Mouse (Mus musculus) spleen, postnatal 14 days (tissue): ENCODE data around the gene 1700037H04Rik.

ENCODE experiments used
- DNase-seq, 2 experiments: peaks; one replicate each; pipeline ENCODE4 v3.0.0; 2021 to 2022; ENCODE audit warnings: low spot score in 2 of 2

1700037H04Rik gene

GRCm38 (mm10) chr2:131159938-131160581 lies at the start of gene 1700037H04Rik:
Gene 1700037H04Rik (minus strand): TSS chr2:131160081.
- DNase-seq = peak; percentile 92

DNA sequence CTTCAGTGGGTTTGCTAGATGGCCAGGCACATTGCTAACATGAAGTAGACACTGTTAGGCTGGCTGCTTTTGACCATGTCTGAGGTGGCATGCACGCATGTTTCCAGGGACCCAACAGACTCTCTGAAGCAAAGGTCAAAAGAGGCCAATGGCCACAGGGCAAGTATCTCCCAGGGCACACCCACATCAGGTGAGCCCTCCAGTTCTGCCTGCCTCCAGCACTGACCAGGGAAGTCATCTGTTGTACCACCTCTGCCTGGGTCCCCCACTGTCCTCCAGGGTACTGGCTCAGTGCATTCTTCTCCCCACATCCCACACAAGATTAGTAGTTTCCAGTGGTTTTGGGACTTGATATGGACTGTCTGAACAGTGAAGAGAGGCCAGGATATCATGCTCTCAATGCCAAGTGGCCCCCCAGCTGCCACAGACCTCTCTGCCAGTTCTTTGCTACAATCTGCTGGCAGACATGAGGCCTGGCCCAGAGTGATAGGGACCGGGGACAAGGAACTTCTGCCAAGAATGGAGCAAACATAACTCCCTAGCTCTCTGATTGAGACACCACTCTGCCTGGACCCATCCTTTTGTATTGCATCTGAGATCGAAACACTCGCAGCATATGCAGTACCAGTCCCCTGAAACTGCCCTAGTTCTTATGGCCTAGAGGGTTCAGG lies 49.4 kb upstream of the 1700037H04Rik start:
- no peak for DNase-seq

GRCm38 (mm10) chr2:131208356-131208755 lies 48.5 kb upstream of the 1700037H04Rik start:
- DNase-seq = no peak

DNA sequence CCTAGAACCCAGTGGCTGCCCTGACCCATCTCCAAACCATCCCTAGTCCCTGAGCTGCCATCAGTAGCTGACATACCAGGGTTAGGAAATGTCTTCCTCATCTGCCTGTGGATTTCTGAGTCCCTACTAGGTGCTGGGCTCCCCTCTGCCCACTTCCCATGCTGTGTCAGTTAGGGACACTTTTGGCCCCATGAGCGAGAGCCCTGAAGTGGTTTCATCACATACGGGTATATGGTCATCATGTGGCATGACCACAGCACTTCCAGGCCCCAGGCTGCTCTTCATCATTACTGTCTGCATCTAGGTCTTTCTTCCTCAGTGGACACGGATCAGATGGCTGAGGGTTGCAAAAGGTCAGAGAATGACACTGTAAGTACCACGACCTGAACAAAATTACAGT lies 46.9 kb upstream of the 1700037H04Rik start, which contains the start of gene Ap5s1:
Gene Ap5s1 (plus strand): TSS at position 301 of the 400 bp plus-strand sequence.
- DNase-seq = no peak

GRCm38 (mm10) chr2:131205521-131206182 lies 45.8 kb upstream of the 1700037H04Rik start:
- no peak for DNase-seq

GRCm38 (mm10) chr2:131204410-131204981 lies 44.6 kb upstream of the 1700037H04Rik start:
- DNase-seq = peak in 1 of 2 experiments; percentile 44

GRCm38 (mm10) chr2:131203816-131204409 lies 44.0 kb upstream of the 1700037H04Rik start:
- no peak for DNase-seq

- no peak for DNase-seq
Observed at GRCm38 (mm10) chr2:131201262-131201661, 41.4 kb upstream of the 1700037H04Rik start.

- no peak for DNase-seq
Observed at GRCm38 (mm10) chr2:131200710-131201109, 40.8 kb upstream of the 1700037H04Rik start.

- no peak for DNase-seq
Observed at GRCm38 (mm10) chr2:131196606-131197316, 36.9 kb upstream of the 1700037H04Rik start.

- DNase-seq = no peak
Observed at GRCm38 (mm10) chr2:131191005-131191390, 31.1 kb upstream of the 1700037H04Rik start.

GRCm38 (mm10) chr2:131190344-131191004 lies 30.6 kb upstream of the 1700037H04Rik start:
- no peak for DNase-seq

DNA sequence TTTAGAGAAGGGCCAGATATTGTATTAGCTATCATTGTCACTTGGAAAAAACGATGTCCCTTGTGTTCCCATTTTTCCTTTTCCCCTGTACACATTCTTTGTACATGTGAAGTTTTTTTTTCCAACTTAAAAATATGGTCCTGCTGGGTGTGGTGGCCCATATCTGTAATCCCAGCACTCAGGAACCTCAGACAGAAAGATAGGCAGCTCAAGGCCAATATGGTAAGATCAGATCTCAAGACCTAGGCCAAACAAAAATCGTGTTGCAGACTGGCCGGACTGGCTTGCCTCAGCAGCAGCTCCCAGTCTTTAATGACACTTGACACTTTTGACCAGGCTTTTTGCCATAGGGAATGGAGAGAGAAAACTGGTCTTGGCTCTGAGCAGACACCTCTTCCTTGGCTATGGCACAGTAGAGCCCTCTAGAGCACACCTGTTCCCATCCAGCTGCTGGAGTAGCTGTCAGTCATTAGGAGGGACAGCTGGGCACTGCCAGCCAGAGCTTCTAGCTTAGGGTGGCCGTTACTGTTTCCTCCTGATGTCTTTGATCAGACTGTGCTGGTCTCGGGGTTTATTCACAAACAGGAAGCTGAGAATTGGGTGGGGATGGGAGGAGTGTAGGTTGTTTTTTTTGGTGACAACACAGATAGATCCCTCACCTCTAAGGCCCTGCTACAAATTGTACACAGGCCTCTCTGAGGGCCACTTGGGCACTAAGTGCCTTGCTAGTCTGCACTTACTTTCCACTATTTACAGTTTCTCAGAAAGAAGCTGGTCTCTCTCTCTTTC lies 29.8 kb upstream of the 1700037H04Rik start:
- DNase-seq = no peak

- DNase-seq = no peak
Observed at GRCm38 (mm10) chr2:131188311-131188710, 28.4 kb upstream of the 1700037H04Rik start.

DNA sequence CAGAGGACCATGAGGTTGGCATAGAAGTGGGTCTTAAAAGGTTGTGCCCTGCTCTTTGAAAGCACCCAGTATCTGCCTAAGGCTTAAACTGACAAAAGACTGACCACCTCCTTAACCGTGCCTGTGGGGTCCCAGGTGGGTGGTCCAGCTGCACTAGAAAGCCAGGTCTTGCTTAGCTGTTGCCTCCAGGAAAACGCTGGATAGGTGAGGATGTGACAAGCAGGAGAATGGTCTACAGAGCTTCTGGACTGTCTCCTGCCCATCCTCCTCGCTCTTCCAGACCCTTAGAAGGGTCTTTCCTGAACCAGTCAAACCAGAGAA lies 27.7 kb upstream of the 1700037H04Rik start:
- no peak for DNase-seq

- DNase-seq = peak; percentile 87 to 88
Observed at GRCm38 (mm10) chr2:131186771-131187601, 27.1 kb upstream of the 1700037H04Rik start, which contains the start of the genes Cdc25b and Spef1. Gene Cdc25b (plus strand): TSS chr2:131186949. Gene Spef1 (minus strand): TSS chr2:131187282.

- DNase-seq = no peak
Observed at GRCm38 (mm10) chr2:131186343-131186742, 26.5 kb upstream of the 1700037H04Rik start.

DNA sequence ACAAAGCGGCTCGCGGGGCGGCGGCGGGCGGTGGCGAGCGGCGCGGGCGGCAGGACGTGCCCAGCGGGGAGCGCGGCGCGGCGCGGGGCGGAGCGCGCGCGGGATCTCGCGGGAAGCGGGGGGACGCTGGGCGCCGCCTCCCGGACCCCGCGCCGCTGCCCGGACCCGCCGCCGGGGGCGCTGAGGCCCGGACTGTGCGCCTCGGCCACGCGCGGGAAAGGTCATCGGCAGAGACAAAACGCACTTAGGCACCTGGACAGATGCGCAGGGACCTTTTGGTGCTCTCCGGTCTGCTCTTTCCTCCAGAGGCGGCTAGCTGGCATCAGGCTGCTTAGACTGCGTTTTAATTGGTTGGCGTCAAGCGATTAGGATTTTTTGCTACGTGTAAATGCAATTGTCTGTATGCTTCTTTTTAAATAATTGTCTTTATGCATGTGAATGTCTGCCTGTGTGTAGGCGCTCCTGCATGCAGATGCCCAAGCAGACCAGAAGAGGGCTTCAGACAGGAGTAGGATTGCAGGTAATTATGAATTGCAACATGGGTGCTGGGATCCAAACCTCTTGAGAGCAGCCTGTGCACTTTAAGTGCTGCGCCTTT lies 20.2 kb upstream of the 1700037H04Rik start, which contains the start of gene Cenpb:
Gene Cenpb (minus strand): TSS at position 78 of the 598 bp plus-strand sequence.
- peak; percentile 61 to 80 for DNase-seq
